Mouse (Mus musculus) WW6 (cell line): ENCODE measurements around the gene Ccl27a.
"Not testable (repeated sequence)": the region's sequence is repeated elsewhere in the genome, so short reads cannot be mapped to it uniquely, and the experiment has no call there.

Experiments used
- DNase-seq: peaks from one replicate; pipeline ENCODE4 v3.0.0-alpha.2; 2013; ENCODE audit warnings: low read depth, low spot score

Ccl27a gene

DNA sequence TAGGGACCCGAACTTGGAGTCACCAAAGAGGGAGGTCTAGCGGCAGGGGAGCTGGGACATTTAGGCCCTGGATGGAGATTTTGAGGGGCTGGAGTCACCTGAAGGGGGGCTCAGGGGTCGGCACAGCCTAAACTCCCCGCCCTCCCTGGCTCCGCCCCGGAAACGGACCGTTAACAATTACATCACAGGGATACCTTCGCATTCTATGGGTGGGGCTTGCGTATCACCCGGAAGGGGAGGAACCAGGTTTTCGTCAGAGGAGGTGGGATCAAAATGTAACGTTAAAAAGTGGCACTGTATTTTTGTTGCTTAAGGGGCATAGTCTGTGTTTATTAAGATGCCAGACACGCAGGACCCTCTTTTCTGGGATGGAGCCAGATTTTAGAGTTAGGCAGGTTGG lies at the start of gene Ccl27a:
TSS of gene Ccl27a (minus strand) at position 246 of the 400 bp plus-strand sequence.
- DNase-seq = peak; percentile 58

DNA sequence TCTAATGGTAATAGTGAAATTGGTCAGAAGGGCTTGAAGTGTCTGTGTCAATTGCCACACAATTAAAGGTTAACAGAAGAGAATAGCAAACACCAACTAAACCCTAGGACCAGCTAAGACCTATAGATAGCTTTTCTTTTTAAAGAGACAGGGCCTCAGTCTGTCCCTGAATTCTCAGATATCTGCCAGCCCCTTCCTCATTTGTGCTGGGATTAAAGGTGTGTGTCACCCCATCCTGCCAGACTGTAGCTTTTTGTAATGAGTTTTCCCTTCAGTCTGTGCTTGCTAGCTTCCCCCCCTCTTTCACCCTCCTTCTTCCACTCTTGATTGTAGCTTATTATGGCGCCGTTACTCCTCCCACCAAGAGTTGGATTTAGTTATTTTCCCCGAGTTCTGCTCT lies 9.2 kb upstream of the Ccl27a start:
- DNase-seq = not testable (repeated sequence)

DNA sequence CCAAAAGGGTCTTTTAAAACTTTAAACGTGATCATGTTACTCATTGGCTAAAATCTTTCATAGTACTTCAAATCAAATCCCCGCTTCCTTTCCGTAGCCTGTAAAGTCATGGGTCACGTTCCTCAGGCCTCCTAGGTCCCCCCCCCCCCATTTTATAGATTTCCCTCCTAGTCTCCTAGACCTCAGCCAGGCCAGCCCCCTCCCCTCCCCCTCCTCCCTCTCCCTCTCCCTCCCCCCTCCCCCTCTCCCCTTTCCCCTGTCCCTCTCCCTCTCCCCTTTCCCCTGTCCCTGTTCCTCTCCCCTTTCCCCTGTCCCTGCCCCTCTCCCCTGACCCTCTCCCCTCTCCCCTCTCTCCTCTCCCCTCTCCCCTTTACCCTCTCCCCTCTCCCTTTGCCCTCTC lies 8.7 kb upstream of the Ccl27a start:
- DNase-seq = not testable (repeated sequence)

DNA sequence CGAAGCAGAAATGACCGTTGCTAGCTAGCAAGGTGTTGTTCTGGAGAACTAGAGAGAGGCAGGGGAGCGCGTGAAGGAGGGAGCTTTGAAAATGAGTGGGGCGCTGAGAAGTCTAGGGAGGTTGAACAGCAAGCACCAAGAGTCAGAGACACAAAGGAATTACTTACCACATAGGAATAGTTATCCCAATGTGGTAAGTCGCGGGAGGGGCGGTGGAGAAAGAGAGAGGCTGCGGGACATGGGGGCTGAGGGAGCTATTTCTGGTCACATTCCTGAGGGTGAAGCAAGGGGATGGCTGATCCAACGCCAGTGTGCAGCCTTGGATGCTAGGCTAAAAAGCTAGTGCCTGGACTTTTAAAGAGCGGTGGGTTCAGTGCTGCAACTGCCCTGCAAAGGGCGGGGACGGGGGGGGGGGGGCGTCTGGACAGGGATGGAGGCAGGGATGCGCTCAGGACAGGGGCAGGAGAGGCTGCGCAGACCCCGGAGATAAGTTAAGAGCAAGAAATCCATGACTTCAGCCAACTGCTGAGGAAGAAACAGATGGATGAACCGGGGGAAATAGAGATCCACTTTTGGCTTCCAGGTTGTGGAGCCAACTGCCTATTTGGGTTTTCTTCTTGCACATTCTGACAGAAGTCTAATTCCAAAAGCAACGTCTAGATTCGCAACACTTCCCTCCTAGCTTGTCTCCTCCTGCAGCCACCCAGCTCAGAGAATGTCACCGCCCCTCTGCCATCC lies 7.9 kb upstream of the Ccl27a start:
- DNase-seq = not testable (repeated sequence)

DNA sequence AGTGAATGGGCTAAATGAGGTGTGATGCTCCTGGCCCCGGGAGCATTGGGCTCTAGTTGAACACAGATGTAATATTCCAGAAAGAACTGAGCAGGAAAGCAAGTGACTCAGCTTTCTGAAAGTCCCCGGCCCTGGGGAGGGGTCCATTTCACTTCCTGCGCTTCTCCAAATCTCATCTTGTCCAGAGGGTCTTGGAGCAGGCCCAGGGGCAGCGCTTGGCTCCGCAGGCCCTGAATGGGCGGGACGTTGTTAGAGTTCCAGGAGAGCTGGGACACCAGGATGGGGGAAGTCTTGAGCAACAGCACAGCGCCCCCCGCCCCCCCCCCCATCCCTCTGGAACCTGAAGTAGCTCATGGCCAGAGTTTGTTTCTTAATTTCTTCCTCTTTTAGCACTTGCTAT lies 7.2 kb upstream of the Ccl27a start:
- not testable (repeated sequence) for DNase-seq

DNA sequence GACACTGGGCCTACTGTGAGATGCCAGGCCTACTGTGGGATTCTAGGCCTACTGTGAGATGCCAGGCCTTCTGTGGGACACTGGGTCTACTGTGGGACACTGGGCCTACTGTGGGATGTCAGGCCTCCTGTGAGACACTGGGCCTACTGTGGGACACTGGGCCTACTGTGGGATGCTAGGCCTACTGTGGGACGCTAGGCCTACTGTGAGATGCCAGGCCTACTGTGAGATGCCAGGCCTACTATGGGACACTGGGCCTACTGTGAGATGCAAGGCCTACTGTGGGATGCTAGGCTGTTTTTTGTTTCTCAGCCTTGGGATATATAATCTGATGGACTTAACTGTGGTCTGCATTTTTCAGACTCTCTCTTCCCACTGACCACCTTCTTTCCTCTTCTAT lies 1.8 kb upstream of the Ccl27a start:
- DNase-seq = not testable (repeated sequence)

DNA sequence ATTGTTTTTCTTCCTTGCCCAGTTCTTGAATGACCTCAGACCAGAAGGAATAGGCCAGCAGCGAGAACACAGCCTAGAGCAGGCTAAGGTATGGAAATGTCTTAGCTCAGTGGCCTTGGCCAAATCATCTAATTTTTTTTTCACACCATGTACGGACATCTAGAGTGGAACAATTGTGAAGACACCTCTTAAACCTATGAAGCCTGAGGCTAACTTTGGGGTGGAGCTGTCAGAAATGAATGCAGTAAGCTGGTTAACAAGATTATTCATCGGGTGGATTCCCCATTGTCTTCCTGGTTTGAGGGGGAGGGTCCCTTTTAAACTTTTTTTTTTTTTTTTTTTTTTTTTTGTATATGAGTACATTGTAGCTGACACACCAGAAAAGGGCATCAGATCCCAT lies 459 bp upstream of the Ccl27a start:
- DNase-seq = not testable (repeated sequence)

DNA sequence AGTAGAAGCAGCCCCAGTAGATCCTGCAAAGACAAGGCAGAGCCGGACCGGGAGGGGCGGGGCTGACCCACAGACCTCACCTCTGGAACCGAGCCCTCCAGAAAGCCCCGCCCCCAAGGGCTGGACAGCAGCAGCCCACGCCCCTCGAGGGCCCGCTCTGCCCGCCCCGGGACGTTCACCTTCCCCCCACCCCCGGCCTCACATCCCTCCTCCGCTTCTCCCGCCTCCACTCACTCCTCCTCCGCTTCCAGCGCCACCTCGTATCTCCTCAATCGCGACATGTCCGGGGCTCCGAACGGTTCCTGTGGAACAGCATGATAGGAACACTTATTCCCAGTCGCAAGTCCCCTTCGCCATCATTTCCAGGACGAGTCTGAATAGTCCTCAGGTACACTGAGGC lies 545 bp downstream of the Ccl27a start:
- DNase-seq = not testable (repeated sequence)

DNA sequence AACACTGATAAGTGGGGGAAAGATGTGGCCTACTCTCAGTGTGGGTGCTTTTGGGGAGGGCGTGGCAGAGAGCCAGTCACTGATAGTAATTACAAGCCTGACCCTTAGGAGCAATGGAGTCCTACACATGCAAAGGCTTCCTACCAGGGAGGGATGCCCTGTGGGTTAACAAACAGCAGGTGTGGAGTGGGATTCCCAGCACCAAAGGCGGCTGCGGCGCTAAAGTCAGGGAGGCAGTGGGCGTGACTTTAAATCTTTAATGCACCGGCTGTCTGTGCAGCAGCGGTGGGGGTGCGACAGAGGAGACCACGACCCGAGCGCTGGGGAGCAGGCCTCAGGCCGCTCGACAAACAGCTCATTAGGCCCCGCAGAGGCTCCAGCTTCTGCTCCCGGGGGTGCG lies 1.1 kb downstream of the Ccl27a start:
- not testable (repeated sequence) for DNase-seq

DNA sequence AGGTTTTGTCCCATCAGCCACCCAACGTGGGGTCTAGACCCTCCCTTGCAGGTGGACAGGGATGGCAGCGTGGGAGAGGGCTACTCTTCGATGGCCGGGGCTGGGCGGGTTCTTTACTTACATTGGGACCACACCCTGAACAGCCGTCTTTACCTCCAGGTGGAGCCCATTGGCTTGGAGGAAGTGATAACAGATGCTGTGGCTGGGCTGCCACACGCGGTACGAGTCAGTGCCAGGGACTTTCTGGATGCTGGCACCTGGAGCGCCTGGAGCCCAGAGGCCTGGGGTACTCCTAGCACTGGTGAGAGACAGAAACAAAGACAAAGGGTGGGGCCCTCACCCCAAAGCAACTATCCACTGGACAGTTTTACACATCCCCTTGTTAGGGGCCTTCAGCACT lies 6.7 kb downstream of the Ccl27a start:
- not testable (repeated sequence) for DNase-seq

DNA sequence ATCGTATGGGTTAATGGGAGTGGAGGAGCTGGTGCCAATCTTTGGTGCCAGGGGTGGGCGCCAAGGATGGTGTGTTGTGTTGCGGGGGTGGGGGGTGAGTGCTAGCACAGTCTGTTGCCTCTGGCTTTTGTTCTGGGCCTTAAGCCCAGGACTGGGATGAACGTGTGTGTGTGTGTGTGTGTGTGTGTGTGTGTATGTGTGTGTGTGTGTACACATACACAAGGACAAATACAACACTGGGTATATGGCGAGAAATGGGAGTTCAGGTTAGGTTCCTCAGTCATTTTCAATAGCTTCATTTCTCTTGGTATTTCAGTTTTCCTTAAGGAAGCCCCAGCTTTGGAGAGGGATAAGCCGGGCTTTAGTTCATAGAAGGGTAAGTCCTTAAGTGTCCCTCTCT lies 10.9 kb downstream of the Ccl27a start:
- not testable (repeated sequence) for DNase-seq

DNA sequence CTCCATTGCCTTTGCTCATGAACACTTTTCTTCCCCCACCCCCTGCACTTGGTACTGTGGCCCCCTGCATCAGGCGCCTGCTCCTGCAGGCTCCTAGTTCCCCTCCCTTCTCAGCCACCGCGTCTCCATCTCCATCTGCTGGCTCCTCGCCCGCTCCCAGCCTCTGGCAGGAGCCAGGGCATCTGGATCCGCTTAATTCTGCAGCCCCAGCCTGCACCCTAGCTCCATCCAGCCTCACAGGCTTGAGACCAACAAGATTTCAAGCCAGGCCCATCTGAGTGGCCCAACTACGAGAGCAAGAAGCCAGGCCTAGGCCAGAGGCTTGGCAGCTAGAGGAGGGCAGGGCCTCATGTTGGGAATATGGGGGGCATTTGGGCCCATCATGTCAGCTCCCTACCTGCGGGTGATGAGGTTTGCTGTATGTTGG lies 11.3 kb downstream of the Ccl27a start:
- not testable (repeated sequence) for DNase-seq

DNA sequence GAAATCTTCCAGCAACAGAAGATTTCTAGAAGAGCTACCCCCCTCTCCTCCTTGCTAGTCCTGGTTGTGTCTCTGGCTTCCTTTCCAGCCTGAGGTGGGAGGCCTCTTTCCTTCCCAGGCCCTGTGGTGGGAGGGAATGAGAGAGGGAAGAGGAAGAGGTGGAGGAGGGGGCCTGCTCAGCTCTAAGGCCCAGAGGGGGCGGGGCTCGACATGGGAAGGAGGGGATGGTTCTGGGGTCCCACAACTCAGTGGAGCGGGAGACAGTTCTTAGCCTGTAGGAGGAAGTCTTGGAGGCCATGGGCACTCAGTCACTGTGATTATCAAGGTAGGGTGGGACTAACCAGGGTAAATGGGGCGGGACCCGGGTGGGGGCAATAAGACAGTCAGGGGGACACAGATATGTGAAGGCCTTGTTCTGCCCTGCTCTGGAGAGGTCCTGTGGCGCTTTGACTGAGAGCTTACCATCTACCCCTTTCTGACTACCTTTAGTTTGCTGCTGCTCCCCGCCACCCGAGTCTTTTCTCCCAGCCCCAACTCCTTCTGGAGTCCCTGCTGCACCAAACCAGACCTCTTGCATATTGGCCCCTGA lies 11.9 kb downstream of the Ccl27a start:
- DNase-seq = no peak

DNA sequence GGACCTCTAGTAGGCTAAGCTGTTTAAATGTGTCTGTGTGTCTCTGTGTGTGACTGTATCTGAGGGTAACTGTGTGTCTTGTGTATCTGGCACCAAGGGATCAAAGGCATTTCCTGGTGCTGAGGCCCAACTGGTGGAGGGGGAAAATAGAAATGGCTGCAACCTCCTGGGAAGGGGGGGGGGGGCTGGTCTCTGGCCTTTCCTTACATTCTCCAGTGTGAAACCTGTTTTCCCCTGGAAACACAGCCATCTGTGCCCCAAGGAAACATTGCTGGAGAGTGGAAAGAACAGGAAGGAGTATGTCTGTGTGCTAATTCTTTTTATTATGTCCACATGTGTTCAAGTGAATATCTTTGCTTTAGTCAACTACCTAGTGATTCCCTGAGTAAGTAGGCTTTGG lies 12.4 kb downstream of the Ccl27a start:
- no peak for DNase-seq

DNA sequence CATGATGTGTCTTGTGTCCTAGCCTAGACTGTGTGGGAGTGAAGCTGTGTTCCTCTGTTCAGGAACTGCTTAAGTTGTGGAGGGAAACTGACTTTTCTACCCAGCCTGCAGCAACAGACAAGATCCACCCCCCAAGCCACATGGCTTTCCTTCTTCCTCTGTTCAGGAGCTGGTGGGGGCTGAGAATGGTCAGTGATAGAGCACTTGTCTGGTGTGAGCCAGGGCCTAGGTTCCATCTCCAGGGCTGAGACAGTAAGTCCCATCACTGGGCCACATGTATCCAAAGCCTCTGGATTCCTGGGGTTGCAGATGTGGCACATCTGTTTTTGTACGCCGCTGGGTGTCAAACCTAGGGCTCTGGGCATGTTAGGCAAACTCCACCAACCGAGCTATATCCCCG lies 13.1 kb downstream of the Ccl27a start:
- no peak for DNase-seq

DNA sequence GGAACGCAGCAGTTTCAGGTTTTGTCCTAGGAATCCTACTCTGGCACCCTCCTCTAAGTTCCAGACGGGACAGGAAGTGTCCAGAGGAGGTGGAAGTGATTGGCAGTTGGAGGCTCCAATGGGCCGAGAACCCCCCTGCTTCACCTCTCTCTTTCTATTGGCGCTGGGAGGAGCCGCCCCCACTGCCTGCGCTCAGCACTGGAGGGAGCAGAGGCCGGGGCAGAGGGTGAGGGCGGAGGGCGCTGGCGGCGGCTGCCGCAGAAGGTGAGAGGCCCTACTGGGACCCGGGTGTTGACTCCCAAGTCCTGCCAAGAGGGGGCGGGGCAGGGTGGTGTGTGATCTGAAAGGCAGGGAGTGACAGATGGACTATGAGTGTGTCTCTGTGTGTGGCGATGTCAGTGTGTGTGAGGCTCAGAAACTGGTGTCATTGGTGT lies 13.7 kb downstream of the Ccl27a start:
- DNase-seq = peak; percentile 56

DNA sequence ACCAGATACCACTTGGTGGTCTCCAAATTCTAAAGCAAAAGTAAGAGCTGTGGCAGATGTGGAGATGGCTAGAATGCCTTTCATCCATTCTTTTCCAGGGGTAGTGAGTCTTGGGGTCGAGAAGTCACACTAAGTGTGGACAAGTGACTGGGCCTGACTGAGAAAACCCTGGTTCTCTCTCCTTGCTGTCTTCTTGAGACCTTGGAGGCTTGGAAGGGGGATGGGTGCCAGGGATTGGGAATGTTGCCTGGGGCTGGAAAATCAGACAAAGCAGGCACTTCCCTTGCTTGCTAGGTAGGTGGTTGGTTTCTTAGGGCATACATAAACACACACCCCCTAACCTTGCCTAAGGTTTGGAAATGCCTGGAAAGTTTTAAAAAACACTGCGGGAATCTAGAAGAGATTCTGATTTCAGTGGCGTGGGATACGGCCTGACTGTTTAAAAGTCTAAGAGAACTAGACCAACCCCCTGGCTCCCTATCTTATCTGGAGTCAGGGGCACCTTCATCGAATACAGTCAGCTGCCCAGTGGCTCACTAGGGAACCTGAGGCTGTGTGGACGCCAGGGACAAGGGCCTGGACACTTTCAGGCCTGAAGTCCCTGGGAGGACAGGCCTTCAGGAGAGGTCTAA lies 14.3 kb downstream of the Ccl27a start:
- no peak for DNase-seq

DNA sequence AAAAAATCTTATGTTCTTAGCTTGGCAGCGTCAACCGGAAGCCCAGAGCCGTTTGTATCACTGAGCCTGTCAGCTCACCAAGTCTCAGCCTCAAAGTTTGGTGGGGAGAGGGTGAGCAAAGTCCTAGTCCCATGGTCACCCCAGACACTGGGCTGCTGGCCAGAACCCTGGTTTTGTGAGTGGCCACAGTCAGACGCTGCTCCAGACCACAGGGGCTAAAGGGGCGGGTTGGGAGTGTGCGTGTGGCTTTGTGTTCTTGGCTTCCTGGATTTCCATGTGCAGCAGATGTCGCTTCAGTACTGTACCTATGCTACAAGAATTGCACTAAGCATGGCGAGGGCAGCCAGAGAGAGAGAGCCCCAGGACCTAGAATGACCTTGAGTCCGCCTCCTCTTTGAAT lies 14.8 kb downstream of the Ccl27a start:
- no peak for DNase-seq

DNA sequence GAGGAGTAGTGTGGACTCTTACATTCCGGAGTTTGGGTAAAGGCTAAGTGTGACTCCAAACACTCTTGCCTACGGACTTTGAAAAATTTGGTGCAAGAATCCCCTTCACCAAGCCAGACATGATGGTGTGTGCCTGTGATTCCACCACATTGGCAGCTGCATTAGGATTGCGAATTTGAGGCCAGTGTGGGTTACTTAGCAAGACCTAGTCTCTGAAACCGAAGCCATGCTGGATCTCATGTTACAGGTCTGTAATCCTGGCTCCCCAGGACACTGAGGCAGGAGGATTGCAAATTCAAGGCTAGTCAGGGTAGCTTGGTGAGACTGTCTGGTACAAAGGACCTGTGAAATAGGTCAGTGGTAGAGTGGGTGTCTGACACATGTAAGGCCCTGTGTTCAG lies 15.3 kb downstream of the Ccl27a start:
- no peak for DNase-seq

DNA sequence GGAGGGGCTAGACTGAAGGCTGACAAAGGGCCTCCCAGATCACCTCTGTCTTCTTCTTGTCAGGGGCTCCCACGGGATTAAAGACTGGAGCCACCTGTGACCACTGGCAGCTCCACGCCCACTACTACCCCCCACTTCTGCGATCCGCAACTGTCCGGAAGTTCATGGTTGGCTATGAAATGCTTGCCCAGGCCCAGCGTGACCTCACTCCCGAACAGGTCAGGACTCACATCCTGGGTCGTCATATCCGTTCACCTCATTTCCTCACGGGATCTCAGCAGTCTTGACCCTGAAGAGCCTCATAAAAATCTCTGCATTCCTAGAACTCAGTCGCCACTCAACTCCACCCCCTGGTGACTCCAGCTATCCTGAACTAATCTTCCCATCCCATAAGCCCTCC lies 16.0 kb downstream of the Ccl27a start:
- no peak for DNase-seq

DNA sequence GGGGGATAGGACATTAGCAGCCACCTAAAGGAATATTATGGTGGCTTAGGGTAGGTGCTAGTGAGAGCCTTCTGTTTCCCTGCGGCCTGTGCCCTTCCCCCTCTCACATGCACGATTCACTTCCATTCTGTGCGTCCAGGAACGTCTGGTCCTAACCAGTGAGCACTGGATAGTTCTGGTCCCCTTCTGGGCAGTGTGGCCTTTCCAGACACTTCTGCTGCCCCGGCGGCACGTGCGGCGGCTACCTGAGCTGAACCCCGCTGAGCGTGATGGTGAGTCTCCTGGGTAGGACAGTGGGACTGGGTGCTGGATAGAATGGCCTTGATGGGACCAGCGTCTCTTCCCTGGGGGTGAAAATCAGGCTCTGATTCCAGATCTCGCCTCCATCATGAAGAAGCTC lies 16.7 kb downstream of the Ccl27a start:
- DNase-seq = no peak

DNA sequence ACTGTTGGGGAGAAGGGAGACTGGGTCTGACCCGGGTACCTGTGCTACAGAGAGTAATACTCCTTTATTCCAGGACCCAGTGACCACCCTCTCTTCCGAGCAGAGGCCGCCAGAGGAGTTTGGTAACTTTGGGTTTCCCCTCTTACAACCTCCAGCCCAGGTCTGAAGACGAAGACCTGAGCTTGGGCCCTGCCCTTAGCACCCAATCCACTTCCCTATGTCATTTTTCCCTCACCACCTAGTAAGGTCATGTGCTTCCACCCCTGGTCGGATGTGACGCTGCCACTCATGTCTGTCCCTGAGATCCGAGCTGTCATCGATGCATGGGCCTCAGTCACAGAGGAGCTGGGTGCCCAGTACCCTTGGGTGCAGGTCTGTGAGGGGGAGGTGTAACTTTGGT lies 17.6 kb downstream of the Ccl27a start:
- no peak for DNase-seq
